In genomic region chr6:123184862-123185261, GRCm38 (mm10) we compare ENCODE assay signal across 24 mouse cellular contexts. TPM values are rescaled to one million over a fixed set of nuclear protein-coding genes. Genes with fewer than 3 reads are reported as not detected.
DNase-seq lines count a peak whose midpoint lies in the region; ATAC-seq and TF ChIP-seq lines count a peak whose summit lies in the region.
"Not testable (repeated sequence)": the region's sequence is repeated elsewhere in the genome, so short reads cannot be mapped to it uniquely, and the experiment has no call there.
"Had no signal": no experiment of that assay in that cellular context is flagged by ENCODE, and none has a peak within 500 bp of the region (broad histone marks: within the 10 kb centered on the region; RNA-seq: fewer than 3 reads in every experiment).

No protein-coding gene starts in this region.

- ATAC-seq in G1E (ENCODE audit: extremely low read depth, insufficient number of reproducible peaks, low FRiP score, poor library complexity, severe bottlenecking), result 0 out of 2 replicates have a peak, but pooled peaks have one; percentile 28
- ATAC-seq in megakaryocyte, adult 5-6 weeks (ENCODE audit: poor library complexity, severe bottlenecking), result peak; percentile 99

- not testable (repeated sequence) for H3K4me3 ChIP-seq in G1E (ENCODE audit: low read depth, low read length); bone marrow, adult 2 months (replicated peaks; ENCODE audit: control insufficient read depth, low read depth, low read length); heart, adult 2 months; liver, adult 2 months (ENCODE audit: insufficient read depth, low read depth, low read length)

- H3K4me1 ChIP-seq in G1E (ENCODE audit: insufficient read depth, low read depth, low read length); bone marrow, adult 2 months (ENCODE audit: control insufficient read depth, insufficient read depth, low read length); heart, adult 2 months (ENCODE audit: control insufficient read depth, insufficient read depth, low read length); liver, adult 2 months (ENCODE audit: control insufficient read depth, insufficient read depth, low read length): not testable (repeated sequence)

- not testable (repeated sequence) for H3K27ac ChIP-seq in bone marrow, adult 2 months (ENCODE audit: control insufficient read depth, insufficient read depth, low read depth, low read length, poor library complexity); heart, adult 2 months; liver, adult 2 months (replicated peaks; ENCODE audit: insufficient read depth, low read depth, low read length)

- H3K36me3 ChIP-seq in G1E (replicated peaks); heart, adult 2 months (ENCODE audit: control insufficient read depth, insufficient read depth, low read length); liver, adult 2 months (ENCODE audit: control insufficient read depth, insufficient read depth, low read length): not testable (repeated sequence)

- TF ChIP-seq EP300 in heart, adult 2 months (IDR thresholded peaks at IDR 0.05; ENCODE audit: insufficient read depth, low read depth, low read length), result not testable (repeated sequence)

- not testable (repeated sequence) for H3K79me2 ChIP-seq in heart, adult 2 months (replicated peaks; ENCODE audit: control insufficient read depth, insufficient read depth, low read length); liver, adult 2 months (ENCODE audit: control insufficient read depth, insufficient read depth, low read length)

- not testable (repeated sequence) for TF ChIP-seq CTCF in G1E (IDR thresholded peaks at IDR 0.05; ENCODE audit: low read depth, low read length)
- TF ChIP-seq CTCF in bone marrow, adult 2 months (IDR thresholded peaks at IDR 0.05; ENCODE audit: control insufficient read depth, insufficient read depth, low read length), result peak; percentile 70
- TF ChIP-seq CTCF in heart, adult 2 months (IDR thresholded peaks at IDR 0.05), result peak; percentile 35
- TF ChIP-seq CTCF in liver, adult 2 months (IDR thresholded peaks at IDR 0.05; ENCODE audit: low read depth, low read length), result peak; percentile 16; the same call in 1 of the 2 replicates

- not testable (repeated sequence) for H3K27me3 ChIP-seq in G1E (ENCODE audit: insufficient read depth, low read length); heart, adult 2 months (ENCODE audit: control insufficient read depth, insufficient read depth, low read length); liver, adult 2 months (ENCODE audit: control insufficient read depth, insufficient read depth, low read length)

- H3K9me3 ChIP-seq in G1E (replicated peaks), result not testable (repeated sequence)

- H3K9ac ChIP-seq in heart, adult 2 months (ENCODE audit: low read depth, low read length); liver, adult 2 months (ENCODE audit: low read depth, low read length): not testable (repeated sequence)

- WGBS in bone marrow, adult 2 months, result 26% methylated on average over 2 of the region's 2 CpGs
- WGBS in heart, adult 2 months, result 56% methylated on average over 2 of the region's 2 CpGs
- WGBS in liver, adult 2 months, result 64% methylated on average over 2 of the region's 2 CpGs

- not testable (repeated sequence) for TF ChIP-seq POLR2A in bone marrow, adult 2 months (IDR thresholded peaks at IDR 0.05; ENCODE audit: borderline replicate concordance, control insufficient read depth, low read depth, low read length); heart, adult 2 months (IDR thresholded peaks at IDR 0.05; ENCODE audit: insufficient read depth, low read depth, low read length); liver, adult 2 months (IDR thresholded peaks at IDR 0.05; ENCODE audit: extremely low read depth, insufficient read depth, low read length)

- DNase-seq in 3T3-L1 (ENCODE audit: low read depth, low spot score), result peak; percentile 7
- DNase-seq in G1E (ENCODE audit: low spot score); heart, adult 2 months; liver, adult 2 months (ENCODE audit: extremely low read depth, low read depth, low spot score): not testable (repeated sequence)
- DNase-seq in kidney, postnatal 14 days, result peak; percentile 2
- DNase-seq in right cerebral cortex, adult 2 months (ENCODE audit: low spot score in 2 of 2), result peak; percentile 3

- intact Hi-C loops in heart, adult 2 months (cut with DNase I), result not testable (repeated sequence)

RNA-seq across cellular contexts. Expression of gene Clec4b2, which starts 12.2 kb away (rescaled TPM):
- not detected in 2 replicates for total RNA-seq in G1E (2014; fragmentation: Nextera tagmentation)
- not detected in 2 replicates for total RNA-seq in G1E (2017)
- polyA plus RNA-seq in G1E (2012), result not detected in 2 replicates
- polyA plus RNA-seq in bone marrow, adult 2 months (2011; ENCODE audit: insufficient read depth, insufficient read length, low replicate concordance, missing spikeins), result 1.3 and 1.7 TPM in 2 replicates
- not detected for total RNA-seq in heart, adult 2 months (2021)
- not detected in 2 replicates for polyA plus RNA-seq in heart, adult 2 months (2012; rRNA removed)
- total RNA-seq in liver, adult 2 months (2014; rRNA removed), result not detected in 2 replicates
- polyA plus RNA-seq in liver, adult 2 months (2012; rRNA removed), result not detected in 2 replicates
- 1.4 and 3.3 TPM in 2 replicates for total RNA-seq in megakaryocyte, adult 5-6 weeks (2015)
- total RNA-seq in megakaryocyte, adult 5-6 weeks (2017), result 1.7 and 3.3 TPM in 2 replicates
- total RNA-seq: gastrocnemius, postnatal 14 days; heart, adult 8-10 months; heart, postnatal 4 days; layer of hippocampus, postnatal 10 days; left cerebral cortex, postnatal 10 days had no signal
- polyA plus RNA-seq: adrenal gland, adult 2 months; brain, embryonic 14.5 days; embryonic facial prominence, embryonic 12.5 days; erythroblast, embryonic 14.5 days; forebrain, embryonic 13.5 days; heart, embryonic 15.5 days; hindbrain, embryonic 16.5 days; intestine, embryonic 16.5 days; limb, embryonic 13.5 days; midbrain, embryonic 11.5 days; neural tube, embryonic 12.5 days had no signal

RNA-seq across cellular contexts. Expression of gene Clec4n, which starts 44.8 kb away (rescaled TPM):
- not detected in 2 replicates for total RNA-seq in G1E (2014; fragmentation: Nextera tagmentation)
- 1.5 and 3.5 TPM in 2 replicates for total RNA-seq in G1E (2017)
- polyA plus RNA-seq in G1E (2012), result not detected in 2 replicates
- 4.5 TPM in 1 of 2 replicates, not detected in the other for polyA plus RNA-seq in bone marrow, adult 2 months (2011; ENCODE audit: insufficient read depth, insufficient read length, low replicate concordance, missing spikeins)
- total RNA-seq in heart, adult 2 months (2021), result 1 to 10 TPM in 1 of 2 experiments, under 1 TPM in 1; 0.89 to 1.3 TPM
- polyA plus RNA-seq in heart, adult 2 months (2012; rRNA removed), result 0.76 and 1.6 TPM in 2 replicates
- 5.0 and 5.5 TPM in 2 replicates for total RNA-seq in liver, adult 2 months (2014; rRNA removed)
- 0.40 and 2.0 TPM in 2 replicates for polyA plus RNA-seq in liver, adult 2 months (2012; rRNA removed)
- total RNA-seq in megakaryocyte, adult 5-6 weeks (2015), result 1.5 and 2.3 TPM in 2 replicates
- 2.4 and 2.5 TPM in 2 replicates for total RNA-seq in megakaryocyte, adult 5-6 weeks (2017)
- total RNA-seq: layer of hippocampus, postnatal 10 days; left cerebral cortex, postnatal 10 days had no signal
- polyA plus RNA-seq: erythroblast, embryonic 14.5 days had no signal
